Mouse (Mus musculus) telencephalon, adult 2 months (tissue): ENCODE measurements around the gene Pofut2.
"Not testable (repeated sequence)": the region's sequence is repeated elsewhere in the genome, so short reads cannot be mapped to it uniquely, and the experiment has no call there.

Source experiments
- DNase-seq: peaks from one replicate; pipeline ENCODE4 v3.0.0-alpha.2; 2011; ENCODE audit warnings: low read depth, low spot score

Pofut2 gene

DNA sequence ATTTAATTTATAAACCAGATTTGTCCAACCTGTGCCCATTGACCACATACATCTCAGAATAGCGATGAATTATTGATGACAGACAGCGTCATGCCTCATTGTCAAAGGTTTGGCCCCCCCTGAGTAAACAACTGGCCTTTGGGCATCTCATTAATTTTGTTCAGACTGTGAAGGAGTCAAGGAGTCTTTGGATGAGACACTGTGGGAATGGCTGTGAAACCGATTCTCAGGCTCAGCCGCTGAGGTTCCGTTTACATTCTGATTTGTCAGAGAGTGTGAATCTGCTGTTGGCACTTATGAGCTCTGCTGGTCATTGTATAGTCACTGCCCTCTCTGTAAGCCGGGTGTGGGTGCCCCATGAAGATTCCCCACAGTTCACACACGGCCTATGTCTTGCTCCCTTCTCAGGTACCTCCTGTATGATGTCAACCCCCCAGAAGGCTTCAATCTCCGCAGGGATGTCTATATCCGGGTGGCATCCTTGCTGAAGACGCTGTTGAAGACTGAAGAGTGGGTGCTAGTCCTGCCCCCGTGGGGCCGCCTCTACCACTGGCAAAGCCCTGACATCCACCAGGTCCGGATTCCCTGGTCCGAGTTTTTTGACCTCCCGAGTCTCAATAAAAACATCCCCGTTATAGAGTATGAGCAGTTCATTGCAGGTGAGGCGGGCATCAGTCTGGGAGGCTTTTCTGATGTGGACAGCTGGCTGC lies 1.3 kb downstream of the Pofut2 start:
- DNase-seq: no peak

DNA sequence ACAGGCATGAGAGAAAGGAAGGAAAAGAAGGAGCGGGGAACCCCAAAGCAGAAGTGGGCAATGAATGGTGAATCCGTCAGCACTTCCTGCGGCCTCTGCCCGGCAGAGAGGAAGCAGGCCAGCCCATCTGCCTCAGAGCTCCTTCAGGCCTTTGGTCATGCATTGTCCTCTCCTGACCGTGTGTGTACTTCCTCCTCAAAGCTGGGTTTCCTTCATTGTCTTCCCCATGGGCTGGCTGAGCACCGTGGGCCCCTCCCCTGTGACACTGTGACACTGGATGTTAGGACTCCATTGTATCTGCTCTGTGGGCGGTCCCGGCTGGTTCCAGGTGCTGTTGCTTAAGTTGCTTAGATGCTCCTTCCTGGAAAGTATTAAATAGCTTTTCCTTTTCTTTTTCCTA lies 7.3 kb downstream of the Pofut2 start:
- no peak for DNase-seq

DNA sequence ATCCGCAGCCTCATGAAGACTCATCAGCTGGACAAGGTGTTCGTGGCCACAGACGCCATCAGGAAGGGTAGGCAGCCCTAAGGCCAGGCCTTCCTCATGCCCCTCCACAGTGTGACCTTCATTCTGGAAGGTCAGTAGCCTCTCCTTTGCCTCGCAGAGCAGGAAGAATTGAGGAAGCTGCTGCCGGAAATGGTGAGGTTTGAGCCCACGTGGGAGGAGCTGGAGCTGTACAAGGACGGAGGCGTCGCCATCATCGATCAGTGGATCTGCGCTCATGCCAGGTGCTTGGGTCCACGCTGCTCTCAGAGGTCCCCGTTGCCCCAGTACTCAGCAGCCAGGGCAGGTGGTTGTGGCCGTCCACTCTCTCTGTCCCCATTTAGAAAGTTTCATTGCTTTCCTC lies 8.0 kb downstream of the Pofut2 start:
- no peak for DNase-seq

DNA sequence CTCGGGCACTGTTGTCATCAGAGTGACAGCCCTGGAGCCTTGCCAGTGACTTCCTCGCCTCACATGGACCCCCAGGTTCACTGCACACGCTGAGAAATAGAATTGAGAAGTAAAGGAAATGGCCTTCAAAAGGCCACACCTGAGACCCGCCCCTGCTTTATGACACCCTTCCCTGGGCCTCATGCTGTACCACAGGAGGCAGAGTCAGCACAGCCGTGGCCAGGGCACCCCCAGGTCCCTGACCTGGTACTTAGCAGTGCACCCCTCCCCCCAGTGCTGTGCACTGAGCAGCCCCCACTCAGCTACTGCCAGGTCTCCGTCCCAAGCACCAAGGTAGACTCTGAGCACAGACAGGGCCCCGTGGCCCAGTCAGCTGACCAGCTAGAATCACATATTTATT lies 10.1 kb downstream of the Pofut2 start:
- DNase-seq: no peak

DNA sequence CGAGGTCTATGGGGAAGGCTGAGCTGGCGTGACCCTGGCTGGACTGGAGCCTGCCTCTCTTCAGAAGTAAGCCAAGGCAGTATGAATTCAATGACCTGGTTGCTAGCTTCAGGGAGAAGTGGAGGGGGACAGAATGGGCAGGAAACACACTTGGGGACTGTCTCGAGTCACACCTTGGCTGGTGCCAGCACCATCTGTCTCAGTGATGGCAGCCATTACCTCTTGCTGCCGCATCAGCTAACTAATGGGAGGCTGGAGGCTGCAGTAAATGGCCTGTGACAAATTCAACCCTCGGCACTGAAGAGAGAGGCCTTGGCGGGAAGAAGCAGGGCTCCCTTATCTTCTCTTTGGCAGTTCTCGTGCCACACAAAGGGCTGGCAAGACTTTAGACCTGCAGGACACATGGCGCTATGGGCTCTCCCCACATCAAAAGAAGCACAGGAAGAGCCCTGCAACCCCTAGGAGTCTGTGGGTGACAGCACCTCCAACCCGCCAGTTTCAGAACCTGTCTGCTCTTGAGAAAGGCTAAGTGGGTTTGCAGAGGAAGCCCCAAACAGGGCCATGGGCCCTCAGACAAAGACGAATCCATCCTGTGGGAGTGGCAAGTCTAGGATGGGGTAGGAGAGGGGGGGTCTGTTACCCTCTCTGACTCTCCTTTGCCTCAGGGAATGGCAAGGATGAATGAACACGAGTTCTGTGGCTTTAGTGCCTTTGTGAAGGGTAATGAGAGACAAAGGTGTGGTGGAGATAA lies 14.1 kb downstream of the Pofut2 start:
- no peak for DNase-seq

GRCm38 (mm10) chr10:77273798-77274197 lies 14.8 kb downstream of the Pofut2 start:
- DNase-seq: no peak

DNA sequence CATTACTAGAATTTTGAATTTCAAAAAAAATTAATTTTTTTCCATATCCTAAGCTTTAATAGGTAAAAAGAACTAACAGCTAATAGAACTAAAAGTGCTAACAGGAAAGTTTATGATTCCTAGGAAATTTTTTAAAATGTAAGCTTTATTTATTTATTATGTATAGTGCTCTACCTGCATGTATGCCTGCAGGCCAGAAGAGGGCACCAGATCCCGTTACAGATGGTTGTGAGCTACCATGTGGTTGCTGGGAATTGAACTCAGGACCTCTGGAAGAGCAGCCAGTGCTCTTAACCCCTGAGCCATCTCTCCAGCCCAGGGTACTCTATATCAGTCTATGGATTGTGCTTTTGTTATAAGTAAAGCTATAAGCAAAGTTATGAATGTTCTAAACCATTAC lies 23.1 kb downstream of the Pofut2 start:
- not testable (repeated sequence) for DNase-seq

- peak; percentile 50 for DNase-seq
Observed at GRCm38 (mm10) chr10:77282822-77283221, 23.8 kb downstream of the Pofut2 start.

DNA sequence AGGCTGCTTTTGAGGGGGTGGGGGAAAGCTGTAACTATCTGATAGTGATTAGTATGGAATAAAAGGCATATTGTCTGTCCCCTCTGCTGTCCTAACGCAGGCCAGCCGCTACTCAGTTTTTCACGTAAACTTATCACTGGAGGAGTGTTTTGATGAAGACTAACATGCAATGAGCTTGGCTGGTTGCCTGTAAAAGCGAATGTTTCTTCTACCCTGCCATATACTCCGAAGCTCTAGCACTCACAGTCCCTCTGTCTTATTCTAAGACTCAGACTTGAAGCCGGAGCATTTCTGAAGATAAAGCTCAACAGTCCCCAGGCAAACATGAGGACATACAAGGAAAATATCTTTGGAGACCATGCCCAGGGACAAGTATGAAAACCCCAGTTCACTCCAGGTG lies 25.8 kb downstream of the Pofut2 start:
- no peak for DNase-seq

DNA sequence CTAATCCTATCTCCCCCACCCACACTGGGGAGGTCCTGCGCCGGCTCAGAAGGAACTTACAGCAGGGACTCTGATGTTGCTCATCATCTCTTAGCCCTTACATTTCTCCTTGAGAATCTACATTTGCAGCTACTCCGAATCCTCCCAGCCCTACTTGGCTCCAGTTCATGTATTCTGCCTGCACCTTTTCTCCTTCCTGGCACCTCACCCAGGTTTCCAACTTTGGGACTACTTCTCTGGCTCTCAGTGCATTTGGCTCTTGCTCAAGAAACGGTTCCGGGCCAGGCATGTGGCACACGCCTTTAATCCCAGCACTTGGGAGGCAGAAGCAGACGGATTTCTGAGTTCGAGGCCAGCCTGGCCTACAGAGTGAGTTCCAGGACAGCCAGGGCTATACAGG lies 28.6 kb downstream of the Pofut2 start:
- no peak for DNase-seq

DNA sequence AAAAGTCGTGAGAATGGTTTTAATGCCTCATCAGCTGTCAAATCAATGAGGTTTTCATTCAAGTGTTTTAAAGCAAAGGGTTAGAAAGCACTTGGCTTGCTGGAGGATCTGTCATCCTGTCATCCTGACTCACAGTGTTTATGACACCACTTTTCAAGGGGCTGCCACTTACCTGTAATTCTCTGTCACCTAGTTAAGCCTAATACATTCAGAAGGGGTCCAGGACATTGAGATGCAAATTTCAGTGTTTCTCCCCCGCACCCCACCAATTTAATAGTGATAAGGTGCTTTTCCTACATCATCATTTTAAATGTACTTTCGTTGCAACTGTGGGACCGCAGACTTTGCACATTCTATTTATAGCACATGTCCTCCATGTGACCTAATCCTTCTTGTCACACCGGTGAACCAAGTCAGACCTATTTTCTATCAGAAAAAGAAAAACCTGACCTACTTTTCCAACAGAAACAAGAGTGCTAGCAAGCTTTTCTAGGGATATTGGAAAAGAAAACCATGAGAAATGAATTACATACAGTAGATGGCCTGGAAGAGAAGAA lies 29.7 kb downstream of the Pofut2 start:
- DNase-seq: no peak

- DNase-seq: no peak
Observed at GRCm38 (mm10) chr10:77289559-77289958, 30.5 kb downstream of the Pofut2 start.

- DNase-seq: no peak
Observed at GRCm38 (mm10) chr10:77290624-77291366, 31.8 kb downstream of the Pofut2 start.

DNA sequence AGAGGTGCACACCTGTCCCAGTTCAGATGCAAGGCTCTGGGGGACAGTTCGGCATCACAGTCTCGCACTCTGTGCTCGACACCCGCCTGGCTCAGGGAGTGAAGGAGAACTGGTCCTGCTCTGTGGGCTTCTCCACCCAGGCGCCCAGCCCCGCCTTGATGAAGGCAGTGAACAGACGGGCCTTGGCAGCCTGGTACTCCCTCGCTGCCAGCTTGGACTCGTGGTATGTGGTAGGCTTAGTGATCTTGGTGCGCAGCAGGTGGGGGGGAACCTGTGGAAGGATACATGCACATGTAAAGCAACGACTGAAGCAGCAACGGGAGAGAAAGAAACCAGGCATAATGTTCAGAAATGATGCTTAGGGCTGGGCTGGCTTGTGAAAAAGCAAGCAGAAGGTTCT lies 35.7 kb downstream of the Pofut2 start:
- no peak for DNase-seq

DNA sequence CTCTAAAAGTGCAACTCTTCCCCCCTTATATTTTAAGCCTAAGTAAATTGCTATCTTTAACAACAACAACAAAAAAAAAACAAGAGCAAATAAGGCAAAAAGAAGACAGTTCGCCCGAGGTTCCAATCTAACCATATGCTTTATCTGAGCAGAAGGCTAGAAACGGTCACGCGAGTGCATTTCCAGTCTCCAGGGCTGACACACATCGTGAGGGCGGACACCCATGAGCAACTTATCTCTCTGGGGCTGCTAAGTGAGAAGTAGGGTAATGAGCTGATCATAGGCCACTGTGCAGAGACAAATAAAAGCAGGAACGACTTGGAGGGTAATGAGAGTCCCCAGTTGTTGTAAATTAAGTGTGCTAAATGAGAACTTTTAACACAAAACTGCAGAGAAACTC lies 39.6 kb downstream of the Pofut2 start:
- DNase-seq: no peak

- no peak for DNase-seq
Observed at GRCm38 (mm10) chr10:77299194-77299593, 40.2 kb downstream of the Pofut2 start.

- DNase-seq: no peak
Observed at GRCm38 (mm10) chr10:77300237-77300933, 41.4 kb downstream of the Pofut2 start.

DNA sequence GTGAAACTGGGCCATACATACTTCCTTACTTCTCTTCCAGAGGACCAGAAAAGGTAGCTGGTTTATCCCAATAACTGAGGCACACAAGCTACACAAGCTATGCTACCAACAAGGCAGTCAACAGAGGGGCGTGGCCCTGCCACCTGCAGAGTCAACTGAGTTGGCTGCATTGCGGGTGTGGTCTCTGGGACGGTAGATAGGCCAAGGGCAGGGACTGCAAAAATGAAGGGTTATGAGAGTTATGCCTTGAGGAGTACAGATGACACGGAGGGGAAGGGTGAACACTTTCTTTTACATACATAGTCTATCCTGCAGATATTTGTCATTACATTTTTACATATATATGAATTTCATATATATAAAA lies 41.9 kb downstream of the Pofut2 start:
- DNase-seq: no peak

- no peak for DNase-seq
Observed at GRCm38 (mm10) chr10:77304362-77304761, 45.3 kb downstream of the Pofut2 start.

- DNase-seq: no peak
Observed at GRCm38 (mm10) chr10:77304840-77305533, 46.0 kb downstream of the Pofut2 start.

DNA sequence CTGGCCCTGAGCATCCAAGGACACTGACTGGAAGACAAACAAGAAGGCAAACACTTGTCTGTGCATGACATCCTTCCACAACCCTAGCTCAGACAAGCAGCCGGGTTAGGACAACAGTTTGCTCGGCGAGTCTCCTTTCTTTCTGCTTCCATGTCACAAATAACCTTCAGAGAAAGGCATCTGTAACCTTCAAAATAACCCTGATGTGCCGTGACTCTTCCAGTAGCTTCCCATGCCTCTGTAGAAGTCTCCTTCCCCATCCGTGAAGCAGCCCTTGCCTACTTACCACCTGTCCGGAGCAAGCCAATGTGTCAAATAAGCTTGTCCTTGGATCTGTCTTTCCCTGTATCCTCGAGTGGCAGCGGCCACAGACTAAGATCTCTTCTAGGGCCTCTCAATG lies 46.7 kb downstream of the Pofut2 start:
- no peak for DNase-seq
